Mouse (Mus musculus) E14TG2a.4 (cell line): Measurements from ENCODE around the gene Klf13.
A peak's percentile ranks its signal among the peaks of the same experiment; 100 is the strongest.

Experiments used
- H3K27me3 ChIP-seq: 2 replicates; pipeline ENCODE4 v1.6.1; 2014; ENCODE audit warnings: low read length, control low read depth; ENCODE audit not compliant: insufficient read depth
- H3K36me3 ChIP-seq: 2 replicates; pipeline ENCODE4 v1.6.1; 2014; ENCODE audit warnings: low read length, control low read depth; ENCODE audit not compliant: insufficient read depth
- H3K4me1 ChIP-seq: replicated peaks from 2 replicates; pipeline ENCODE4 v1.6.1; 2014; ENCODE audit warnings: low read depth, low read length, control low read depth
- H3K4me3 ChIP-seq: replicated peaks from 2 replicates; pipeline ENCODE4 v1.5.1; 2014; ENCODE audit warnings: mild to moderate bottlenecking, low read length
- H3K9me3 ChIP-seq: 2 replicates; pipeline ENCODE4 v1.6.1; 2014; ENCODE audit warnings: low read length, control low read depth
- CTCF ChIP-seq: conservative IDR thresholded peaks from 2 replicates; pipeline ENCODE4 v1.5.1; 2014; ENCODE audit warnings: low read length
- NANOG ChIP-seq: IDR thresholded peaks from 2 replicates; pipeline ENCODE4 v1.6.1; 2014; ENCODE audit warnings: borderline replicate concordance, low read length, mixed read lengths
- POU5F1 ChIP-seq: IDR thresholded peaks from 2 replicates; pipeline ENCODE4 v1.6.1; 2014; ENCODE audit warnings: low read length, borderline replicate concordance

The Klf13 gene

DNA sequence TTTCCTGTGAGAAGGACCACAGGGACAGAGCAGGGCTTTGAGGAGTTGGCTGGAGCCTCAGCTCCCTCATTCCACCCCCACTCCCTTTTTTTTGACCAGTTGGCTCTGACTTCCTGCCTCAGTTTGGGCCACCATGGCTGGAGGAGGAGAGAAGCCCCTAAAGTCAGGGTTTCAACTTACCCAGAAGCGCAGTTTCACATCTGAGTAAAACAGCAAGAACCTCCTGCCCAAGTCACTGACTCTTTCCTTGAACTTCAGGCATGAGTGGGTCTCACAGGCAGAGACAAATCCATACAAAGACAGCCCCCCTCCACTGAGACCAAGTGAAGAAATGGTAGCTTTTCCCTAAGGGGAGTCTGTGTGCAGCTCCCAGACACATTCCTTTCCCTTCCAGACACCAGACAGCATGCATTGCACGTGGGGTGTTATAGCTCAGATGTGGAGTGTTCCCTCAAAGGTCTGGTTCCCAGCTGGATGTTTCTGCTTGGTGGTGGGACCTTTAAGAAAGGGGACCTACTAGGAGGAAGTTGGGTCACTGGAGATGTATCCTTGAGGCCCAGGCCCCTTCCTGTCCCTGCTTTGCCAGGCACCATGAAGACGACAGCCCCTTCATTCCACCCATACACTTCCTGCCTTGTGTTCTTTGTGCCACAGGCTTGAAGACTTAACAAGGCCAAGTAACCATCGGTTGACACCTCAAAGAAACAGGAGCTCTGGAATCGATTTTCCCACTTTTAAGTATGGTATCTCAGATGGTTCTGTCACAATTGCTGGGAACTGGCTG lies 27.1 kb upstream of the Klf13 start:
- TF ChIP-seq NANOG (no peak), CTCF (no peak), POU5F1 (no peak)
- Histone ChIP-seq H3K9me3 (no peaks in the 10 kb centered on the region), H3K4me3 (no peak overlapping the region), H3K4me1 (peaks cover 37% of the 10 kb centered on the region), H3K36me3 (no peaks in the 10 kb centered on the region), H3K27me3 (no peaks in the 10 kb centered on the region)

DNA sequence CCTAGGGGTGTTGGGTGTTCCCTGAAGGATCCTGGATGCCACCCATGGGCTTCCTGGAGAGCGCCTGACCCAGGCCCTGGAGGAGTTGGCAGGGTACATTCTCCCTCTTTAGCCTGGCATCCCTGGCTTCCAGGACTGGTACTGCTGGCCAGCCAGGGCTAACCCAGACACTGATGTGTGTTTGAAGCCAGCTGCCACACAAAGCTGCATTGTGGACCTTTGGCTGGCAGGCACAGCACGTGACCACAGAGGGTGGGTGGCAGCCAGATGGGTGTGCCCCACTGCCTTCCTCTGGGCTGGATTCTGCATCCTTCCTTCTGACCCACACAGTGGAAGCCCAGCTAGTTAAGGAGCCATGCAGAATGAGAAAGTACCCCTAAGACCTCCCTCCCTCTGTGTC lies 26.4 kb upstream of the Klf13 start:
- no peak for TF ChIP-seq NANOG
- no peak for TF ChIP-seq POU5F1
- TF ChIP-seq CTCF: no peak
- H3K36me3 ChIP-seq: no peaks in the 10 kb centered on the region
- H3K9me3 ChIP-seq: 0 out of 2 replicates have a peak, but pooled peaks cover 3% of the 10 kb centered on the region
- no peaks in the 10 kb centered on the region for H3K27me3 ChIP-seq
- H3K4me1 ChIP-seq: peaks cover 37% of the 10 kb centered on the region
- no peak overlapping the region for H3K4me3 ChIP-seq

DNA sequence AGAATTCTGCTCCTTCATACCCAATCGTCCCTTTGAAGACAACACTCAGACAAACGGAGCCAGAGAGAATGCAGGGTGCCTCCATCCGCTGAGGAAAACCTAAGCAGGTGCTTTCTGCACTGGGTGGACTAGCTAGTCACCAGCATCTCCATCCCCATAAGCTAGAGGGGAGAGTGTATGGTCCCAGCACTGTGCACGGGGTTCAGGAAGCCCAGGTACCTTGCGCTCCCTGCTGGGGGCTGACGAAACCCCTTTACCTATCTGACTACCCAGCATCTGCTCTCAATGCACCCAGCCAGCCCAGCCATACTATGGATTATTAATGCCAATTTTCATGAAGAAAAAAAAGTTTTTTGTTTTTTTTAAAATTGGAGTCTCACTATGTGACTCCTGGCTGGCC lies 25.4 kb upstream of the Klf13 start:
- TF ChIP-seq CTCF (no peak), POU5F1 (no peak), NANOG (no peak)
- Histone ChIP-seq H3K4me3 (no peak overlapping the region), H3K36me3 (no peaks in the 10 kb centered on the region; the same call in 1 of the 2 replicates), H3K4me1 (peaks cover 45% of the 10 kb centered on the region), H3K9me3 (0 out of 2 replicates have a peak, but pooled peaks cover 3% of the 10 kb centered on the region), H3K27me3 (no peaks in the 10 kb centered on the region)

DNA sequence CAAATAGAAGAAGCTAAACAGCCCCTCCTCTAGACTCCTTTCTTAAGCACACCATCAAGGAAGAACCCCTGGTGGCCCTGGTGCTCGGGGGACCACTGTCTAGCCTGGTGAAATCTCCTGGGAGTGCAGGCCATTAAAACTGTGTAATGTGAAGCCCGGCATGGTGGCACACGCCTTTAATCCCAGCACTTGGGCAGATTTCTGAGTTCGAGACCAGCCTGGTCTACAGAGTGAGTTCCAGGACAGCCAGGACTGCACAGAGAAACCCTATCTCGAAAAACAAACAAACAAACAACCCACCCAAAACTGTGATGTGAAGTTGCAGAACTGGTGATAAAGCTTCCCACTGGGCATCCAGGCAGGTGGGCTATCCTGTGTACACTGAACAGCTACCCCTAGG lies 24.9 kb upstream of the Klf13 start:
- TF ChIP-seq CTCF (no peak), POU5F1 (no peak), NANOG (no peak)
- Histone ChIP-seq H3K36me3 (peaks cover 3% of the 10 kb centered on the region; the same call in 1 of the 2 replicates), H3K9me3 (0 out of 2 replicates have a peak, but pooled peaks cover 3% of the 10 kb centered on the region), H3K4me1 (peaks cover 50% of the 10 kb centered on the region), H3K4me3 (no peak overlapping the region), H3K27me3 (no peaks in the 10 kb centered on the region)

DNA sequence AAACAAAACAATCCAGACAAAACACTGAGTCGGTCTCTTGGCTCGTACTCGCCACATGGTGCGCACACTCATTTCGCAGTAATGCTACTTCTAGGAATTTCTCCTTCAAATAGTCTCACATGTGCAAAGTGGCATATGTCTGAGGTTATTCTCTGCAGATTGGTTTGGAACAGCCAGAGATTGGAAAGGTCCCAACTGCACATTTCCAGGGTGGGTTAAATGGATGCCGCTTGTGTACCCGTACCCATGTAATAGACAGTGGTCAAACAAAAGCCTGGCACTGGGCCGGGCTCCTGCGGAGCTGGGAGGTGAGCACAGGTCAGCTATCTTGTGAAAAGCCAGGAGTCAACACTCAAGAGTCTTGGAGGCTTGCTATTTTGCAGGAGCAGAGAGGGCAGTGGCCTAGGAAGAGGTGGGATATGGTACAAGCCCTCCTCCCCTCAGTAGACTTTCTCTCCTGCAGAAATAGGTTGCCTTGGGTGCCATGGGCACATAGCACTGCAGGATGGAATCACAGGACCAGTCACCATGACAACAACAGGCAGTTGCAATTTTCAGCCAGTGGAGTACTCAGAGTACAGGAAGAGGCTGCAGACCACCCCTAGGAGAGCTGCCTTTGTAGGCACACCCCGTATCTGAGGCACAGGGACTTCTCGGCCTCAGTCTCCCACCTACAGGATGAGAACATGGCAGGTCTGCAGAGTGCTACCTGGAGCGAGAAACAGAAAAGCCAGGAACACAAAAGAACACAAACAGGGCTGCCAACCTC lies 19.3 kb upstream of the Klf13 start:
- H3K27me3 ChIP-seq: no peaks in the 10 kb centered on the region
- H3K4me3 ChIP-seq: peak overlapping the region; percentile 81
- TF ChIP-seq NANOG (no peak), POU5F1 (no peak), CTCF (no peak)
- peaks cover 5% of the 10 kb centered on the region; the same call in 1 of the 2 replicates for H3K36me3 ChIP-seq
- peaks cover 77% of the 10 kb centered on the region for H3K4me1 ChIP-seq
- H3K9me3 ChIP-seq: 0 out of 2 replicates have a peak, but pooled peaks cover 3% of the 10 kb centered on the region

DNA sequence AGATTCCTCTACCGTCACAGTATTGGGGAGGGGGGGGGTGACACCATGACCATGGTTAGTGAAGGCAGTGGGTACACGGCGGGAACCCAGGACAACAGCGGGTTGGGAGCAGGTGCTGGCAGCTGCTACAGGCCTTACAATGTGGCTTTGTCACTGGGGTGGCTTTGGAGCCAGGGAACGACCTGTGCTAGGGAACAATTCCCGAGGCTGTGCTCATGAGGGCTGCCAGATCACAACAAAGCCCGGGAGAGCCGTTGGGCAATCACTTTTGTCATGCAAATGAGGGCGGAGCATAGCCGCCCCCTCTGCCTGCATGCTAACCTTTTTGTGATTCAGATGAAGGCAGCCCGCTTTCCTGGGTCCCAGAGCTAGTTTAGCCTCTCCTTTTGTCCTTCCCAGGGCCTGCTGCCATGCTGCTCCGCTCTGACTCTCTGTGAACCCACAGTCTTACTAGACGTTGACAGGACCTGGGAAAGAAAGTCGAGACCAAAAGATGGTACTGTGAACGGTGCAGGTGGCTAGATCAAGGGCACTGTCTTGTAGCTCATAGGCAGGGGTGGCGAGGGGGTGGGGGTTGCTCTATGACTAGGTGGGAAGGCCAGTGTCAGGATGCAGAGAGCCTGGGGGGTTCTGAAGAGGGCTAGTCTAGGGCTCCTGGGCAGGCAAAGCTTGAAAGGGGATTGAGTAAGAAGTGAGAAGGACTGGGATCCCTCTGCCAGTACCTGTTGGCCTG lies 18.4 kb upstream of the Klf13 start:
- TF ChIP-seq POU5F1 (peak; percentile 99), CTCF (no peak), NANOG (peak; percentile 58)

DNA sequence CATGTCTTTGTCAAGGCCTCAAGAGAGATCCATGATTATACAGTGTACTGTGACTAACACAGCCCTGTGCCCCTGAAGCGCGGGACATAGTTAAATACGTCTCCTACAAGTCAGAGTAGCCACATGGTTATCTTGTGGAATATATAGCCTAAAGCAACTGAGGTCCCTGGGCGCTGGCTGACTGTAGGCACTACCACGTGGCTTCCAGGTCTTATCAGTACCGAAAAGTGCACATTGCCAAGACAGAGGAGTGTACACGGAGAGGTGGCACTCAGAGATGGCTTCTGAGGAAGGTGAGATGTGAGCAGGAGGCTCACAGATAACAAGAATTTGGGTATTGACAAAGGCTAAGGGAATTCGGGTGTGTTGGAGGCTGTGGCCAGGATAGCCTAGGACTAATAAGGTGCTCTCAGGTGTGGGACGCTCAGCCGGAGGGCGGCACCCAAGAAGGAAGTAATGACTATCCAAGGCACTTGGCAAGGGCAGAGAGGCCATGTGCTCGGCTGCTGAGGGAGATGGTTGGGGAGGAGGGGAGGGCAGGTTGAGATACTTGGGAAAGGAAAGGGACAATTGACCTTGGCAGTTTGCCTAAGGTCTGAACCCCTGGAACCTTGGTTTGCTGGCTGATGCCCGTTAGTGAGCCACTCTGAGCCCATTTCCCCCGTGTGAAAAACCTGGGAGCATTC lies 17.6 kb upstream of the Klf13 start:
- Histone ChIP-seq H3K27me3 (no peaks in the 10 kb centered on the region), H3K4me1 (peaks cover 80% of the 10 kb centered on the region), H3K36me3 (peaks cover 5% of the 10 kb centered on the region; the same call in 1 of the 2 replicates), H3K4me3 (peak overlapping the region; percentile 81), H3K9me3 (0 out of 2 replicates have a peak, but pooled peaks cover 3% of the 10 kb centered on the region)
- TF ChIP-seq NANOG (no peak), POU5F1 (no peak), CTCF (no peak)

More for the DNA sequence above, 18.4 kb upstream of the Klf13 start:
- H3K36me3 ChIP-seq: peaks cover 5% of the 10 kb centered on the region; the same call in 1 of the 2 replicates
- peak overlapping the region; percentile 81 for H3K4me3 ChIP-seq
- H3K27me3 ChIP-seq: no peaks in the 10 kb centered on the region
- H3K9me3 ChIP-seq: 0 out of 2 replicates have a peak, but pooled peaks cover 3% of the 10 kb centered on the region
- H3K4me1 ChIP-seq: peaks cover 77% of the 10 kb centered on the region
